Mouse (Mus musculus) hindbrain, embryonic 14.5 days (tissue): ENCODE measurements around the gene Mapk14. TPM values are rescaled to one million over a fixed set of nuclear protein-coding genes. Genes with fewer than 3 reads are reported as not detected.

Experiments used
- ATAC-seq: fragments of 200-750 bp; cut with Nextera tagmentation; 2 replicates; pipeline ENCODE4 v1.8.0; 2017; ENCODE audit warnings: moderate number of reproducible peaks, mild to moderate bottlenecking, moderate TSS enrichment, moderate library complexity; ENCODE audit not compliant: low FRiP score
- DNase-seq: peaks from one replicate; pipeline ENCODE4 v3.0.0-alpha.2; 2015; ENCODE audit warnings: low spot score
- H3K27ac ChIP-seq: fragments of 300-500 bp; sonication (generic); 2 replicates; pipeline ENCODE4 v1.5.1; 2014; ENCODE audit warnings: mild to moderate bottlenecking, moderate library complexity
- H3K27me3 ChIP-seq: fragments of 300-500 bp; sonication (generic); 2 replicates; pipeline ENCODE4 v1.6.1; 2014; ENCODE audit warnings: mild to moderate bottlenecking, low read length, mixed read lengths; ENCODE audit not compliant: control insufficient read depth, insufficient read depth
- H3K36me3 ChIP-seq: fragments of 300-500 bp; sonication (generic); replicated peaks from 2 replicates; pipeline ENCODE4 v1.6.1; 2014; ENCODE audit not compliant: control insufficient read depth, insufficient read depth
- H3K4me1 ChIP-seq: fragments of 300-500 bp; sonication (generic); replicated peaks from 2 replicates; pipeline ENCODE4 v1.6.1; 2014; ENCODE audit warnings: antibody characterized with exemption, low read length, mixed read lengths; ENCODE audit not compliant: control insufficient read depth, insufficient read depth
- H3K4me2 ChIP-seq: fragments of 300-500 bp; sonication (generic); replicated peaks from 2 replicates; pipeline ENCODE4 v1.6.1; 2014; ENCODE audit warnings: mild to moderate bottlenecking, moderate library complexity
- H3K4me3 ChIP-seq: fragments of 300-500 bp; sonication (generic); replicated peaks from 2 replicates; pipeline ENCODE4 v1.5.1; 2014; ENCODE audit warnings: mild to moderate bottlenecking, low read length
- H3K9ac ChIP-seq: fragments of 300-500 bp; sonication (generic); 2 replicates; pipeline ENCODE4 v1.6.1; 2014
- H3K9me3 ChIP-seq: fragments of 300-500 bp; sonication (generic); 2 replicates; pipeline ENCODE4 v1.6.1; 2016; ENCODE audit warnings: low read length; ENCODE audit not compliant: control insufficient read depth
- WGBS: fragments of 180-500 bp; shearing (Covaris S2); extraction: QIAGEN DNeasy Blood & Tissue Kit; methylation state at CpG from one replicate; pipeline ENCODE4 v1.1.7; 2014; 5-methylcytosine and 5-hydroxymethylcytosine counted together
- polyA plus RNA-seq: library from polyadenylated mRNA; unstranded; fragments of >200 nt; fragmentation: Nextera tagmentation; extraction: Ambion mirVana; gene quantifications from 2 replicates; pipeline ENCODE4 v1.2.1, GENCODE M21; 2014

The Mapk14 gene
- polyA plus RNA-seq, 1 experiment from 2014 or later, result 34.1 TPM

GRCm38 (mm10) chr17:28696641-28697040 lies 5.5 kb downstream of the Mapk14 start:
- H3K4me2 ChIP-seq, result no peak overlapping the region
- 65% methylated on average over 2 of the region's 2 CpGs for WGBS
- ATAC-seq, result no peak
- peaks cover 24% of the 10 kb centered on the region for H3K4me1 ChIP-seq
- no peaks in the 10 kb centered on the region for H3K27me3 ChIP-seq
- H3K9me3 ChIP-seq, result no peaks in the 10 kb centered on the region
- DNase-seq, result no peak
- H3K27ac ChIP-seq, result no peak overlapping the region
- H3K9ac ChIP-seq, result no peak overlapping the region
- no peaks in the 10 kb centered on the region for H3K36me3 ChIP-seq
- no peak overlapping the region for H3K4me3 ChIP-seq

- no peak for ATAC-seq
- 81% methylated on average over 13 of the region's 13 CpGs for WGBS
- H3K4me3 ChIP-seq, result no peak overlapping the region
- H3K4me1 ChIP-seq, result peaks cover 23% of the 10 kb centered on the region
- no peaks in the 10 kb centered on the region for H3K36me3 ChIP-seq
- H3K4me2 ChIP-seq, result no peak overlapping the region
- no peaks in the 10 kb centered on the region for H3K9me3 ChIP-seq
- H3K27me3 ChIP-seq, result no peaks in the 10 kb centered on the region
- DNase-seq, result no peak
- no peak overlapping the region for H3K9ac ChIP-seq
- H3K27ac ChIP-seq, result no peak overlapping the region
Measured at GRCm38 (mm10) chr17:28697290-28698195, 6.4 kb downstream of the Mapk14 start.

GRCm38 (mm10) chr17:28698245-28698644 lies 7.1 kb downstream of the Mapk14 start:
- Histone ChIP-seq H3K9me3 (no peaks in the 10 kb centered on the region), H3K36me3 (no peaks in the 10 kb centered on the region), H3K9ac (no peak overlapping the region), H3K4me2 (no peak overlapping the region), H3K4me1 (peaks cover 16% of the 10 kb centered on the region), H3K27ac (no peak overlapping the region), H3K4me3 (no peak overlapping the region), H3K27me3 (no peaks in the 10 kb centered on the region)
- DNase-seq (no peak), ATAC-seq (no peak)
- WGBS, result 44% methylated on average over 4 of the region's 4 CpGs

GRCm38 (mm10) chr17:28698672-28699071 lies 7.5 kb downstream of the Mapk14 start:
- no peak overlapping the region for H3K4me3 ChIP-seq
- no peak overlapping the region for H3K4me2 ChIP-seq
- no peak overlapping the region for H3K27ac ChIP-seq
- no peaks in the 10 kb centered on the region for H3K36me3 ChIP-seq
- H3K9ac ChIP-seq, result no peak overlapping the region
- H3K27me3 ChIP-seq, result no peaks in the 10 kb centered on the region
- peaks cover 12% of the 10 kb centered on the region for H3K4me1 ChIP-seq
- 90% methylated on average over 2 of the region's 2 CpGs for WGBS
- no peaks in the 10 kb centered on the region for H3K9me3 ChIP-seq
- no peak for ATAC-seq
- no peak for DNase-seq

GRCm38 (mm10) chr17:28699789-28700188 lies 8.7 kb downstream of the Mapk14 start:
- no peak for ATAC-seq
- Histone ChIP-seq H3K4me1 (peaks cover 9% of the 10 kb centered on the region; the same call in 1 of the 2 replicates), H3K9me3 (no peaks in the 10 kb centered on the region), H3K4me2 (no peak overlapping the region), H3K27ac (no peak overlapping the region), H3K27me3 (no peaks in the 10 kb centered on the region), H3K36me3 (no peaks in the 10 kb centered on the region), H3K9ac (no peak overlapping the region), H3K4me3 (no peak overlapping the region)
- whole genome bisulfite sequencing, result 83% methylated on average over 7 of the region's 7 CpGs
- DNase-seq, result no peak

- H3K4me2 ChIP-seq, result no peak overlapping the region
- ATAC-seq, result no peak
- DNase-seq, result no peak
- H3K36me3 ChIP-seq, result no peaks in the 10 kb centered on the region
- H3K27ac ChIP-seq, result no peak overlapping the region
- no peaks in the 10 kb centered on the region for H3K27me3 ChIP-seq
- H3K9me3 ChIP-seq, result no peaks in the 10 kb centered on the region
- H3K9ac ChIP-seq, result no peak overlapping the region
- peaks cover 9% of the 10 kb centered on the region; the same call in 1 of the 2 replicates for H3K4me1 ChIP-seq
- WGBS, result 95% methylated on average over 4 of the region's 4 CpGs
- no peak overlapping the region for H3K4me3 ChIP-seq
Measured at GRCm38 (mm10) chr17:28701171-28701570, 10.0 kb downstream of the Mapk14 start.

GRCm38 (mm10) chr17:28701737-28702136 lies 10.6 kb downstream of the Mapk14 start:
- WGBS, result 94% methylated on average over 3 of the region's 3 CpGs
- ATAC-seq (no peak), DNase-seq (no peak)
- Histone ChIP-seq H3K9ac (no peak overlapping the region), H3K4me1 (peaks cover 9% of the 10 kb centered on the region; the same call in 1 of the 2 replicates), H3K9me3 (no peaks in the 10 kb centered on the region), H3K4me2 (no peak overlapping the region), H3K36me3 (no peaks in the 10 kb centered on the region), H3K27ac (no peak overlapping the region), H3K4me3 (no peak overlapping the region), H3K27me3 (no peaks in the 10 kb centered on the region)

- Histone ChIP-seq H3K9me3 (no peaks in the 10 kb centered on the region), H3K9ac (no peak overlapping the region), H3K4me3 (no peak overlapping the region), H3K4me2 (no peak overlapping the region), H3K36me3 (no peaks in the 10 kb centered on the region), H3K27me3 (no peaks in the 10 kb centered on the region), H3K27ac (no peak overlapping the region), H3K4me1 (peaks cover 3% of the 10 kb centered on the region; the same call in 1 of the 2 replicates)
- ATAC-seq, result no peak
- no peak for DNase-seq
- WGBS, result 88% methylated on average over 2 of the region's 2 CpGs
Measured at GRCm38 (mm10) chr17:28702646-28703045, 11.5 kb downstream of the Mapk14 start.

- Histone ChIP-seq H3K9ac (no peak overlapping the region), H3K4me2 (no peak overlapping the region), H3K4me1 (no peaks in the 10 kb centered on the region; the same call in 1 of the 2 replicates), H3K27me3 (no peaks in the 10 kb centered on the region), H3K36me3 (no peaks in the 10 kb centered on the region), H3K4me3 (no peak overlapping the region), H3K27ac (no peak overlapping the region), H3K9me3 (no peaks in the 10 kb centered on the region)
- DNase-seq (no peak), ATAC-seq (no peak)
- WGBS, result 48% methylated on average over 1 of the region's 1 CpGs
Measured at GRCm38 (mm10) chr17:28706697-28707096, 15.6 kb downstream of the Mapk14 start.
